Mouse (Mus musculus) left cerebral cortex, adult 2 months (tissue): ENCODE data around the gene Zfp69. TPM values are rescaled to one million over a fixed set of nuclear protein-coding genes. Genes with fewer than 3 reads are reported as not detected.

Experiments
- DNase-seq, 2 experiments: peaks; one replicate each; pipeline ENCODE4 v3.0.0; 2021 to 2022; ENCODE audit warnings: low spot score in 2 of 2, mixed read lengths in 1 of 2; ENCODE audit errors: extremely low spot score in 1 of 2
- H3K27ac ChIP-seq: fragments of 200-600 bp; 2 replicates; pipeline ENCODE4 v1.8.1; 2022
- H3K4me3 ChIP-seq: fragments of 200-600 bp; 2 replicates; pipeline ENCODE4 v1.8.1; 2022
- CTCF ChIP-seq: fragments of 200-600 bp; IDR thresholded peaks from 2 replicates; pipeline ENCODE4 v1.8.1; 2022; ENCODE audit warnings: antibody characterized with exemption, mild to moderate bottlenecking, moderate library complexity
- intact Hi-C: fragments of 180-260 bp; cut with DNase I; formaldehyde crosslinking; loops from one replicate; pipeline ENCODE4 v1.15.1; 2025
- total RNA-seq, 2 experiments: library from RNA; stranded (reverse); gene quantifications; 2 replicates each; pipeline ENCODE4 v1.2.3; 2021

Gene Zfp69
- total RNA-seq, 2 experiments from 2014 or later = 2.1 to 3.2 TPM

- no peak for TF ChIP-seq CTCF
- no peak overlapping the region for H3K27ac ChIP-seq
- intact Hi-C loops = no loop called here
- DNase-seq = no peak
- no peak overlapping the region for H3K4me3 ChIP-seq
These were observed 30.0 kb downstream of the Zfp69 start for GRCm38 (mm10) chr4:120921461-120921860.

- H3K4me3 ChIP-seq = no peak overlapping the region
- intact Hi-C loops = loop anchor here (5.0 kb wide), 2 partner anchors 157 to 222 kb away; no protein-coding TSS in a partner anchor
- TF ChIP-seq CTCF = no peak
- no peak for DNase-seq
- H3K27ac ChIP-seq = no peak overlapping the region
These were observed 37.0 kb downstream of the Zfp69 start for GRCm38 (mm10) chr4:120914501-120914900.

- intact Hi-C loops = loop anchor here (5.0 kb wide), 2 partner anchors 157 to 222 kb away; no protein-coding TSS in a partner anchor
- no peak for TF ChIP-seq CTCF
These were observed 37.6 kb downstream of the Zfp69 start for GRCm38 (mm10) chr4:120913861-120914260.

GRCm38 (mm10) chr4:120913443-120913842 lies 38.1 kb downstream of the Zfp69 start:
- DNase-seq = no peak
- Histone ChIP-seq H3K4me3 (no peak overlapping the region), H3K27ac (no peak overlapping the region)
- intact Hi-C loops = loop anchor here (5.0 kb wide), 2 partner anchors 156 to 221 kb away; no protein-coding TSS in a partner anchor
- TF ChIP-seq CTCF = no peak

More at GRCm38 (mm10) chr4:120913861-120914260, 37.6 kb downstream of the Zfp69 start:
- Histone ChIP-seq H3K4me3 (no peak overlapping the region), H3K27ac (no peak overlapping the region)
- no peak for DNase-seq

- intact Hi-C loops = loop anchor here (5.0 kb wide), 2 partner anchors 156 to 221 kb away; no protein-coding TSS in a partner anchor
- DNase-seq = no peak
These were observed 38.6 kb downstream of the Zfp69 start for GRCm38 (mm10) chr4:120912866-120913265.

GRCm38 (mm10) chr4:120911086-120911485 lies 40.4 kb downstream of the Zfp69 start:
- Histone ChIP-seq H3K4me3 (no peak overlapping the region), H3K27ac (no peak overlapping the region)
- no peak for DNase-seq
- TF ChIP-seq CTCF = no peak
- intact Hi-C loops = loop anchor here (5.0 kb wide), 2 partner anchors 154 to 219 kb away; no protein-coding TSS in a partner anchor

More at GRCm38 (mm10) chr4:120912866-120913265, 38.6 kb downstream of the Zfp69 start:
- no peak for TF ChIP-seq CTCF
- Histone ChIP-seq H3K4me3 (no peak overlapping the region), H3K27ac (no peak overlapping the region)

GRCm38 (mm10) chr4:120909558-120910150 lies 41.8 kb downstream of the Zfp69 start:
- H3K4me3 ChIP-seq = no peak overlapping the region
- H3K27ac ChIP-seq = no peak overlapping the region
- DNase-seq = peak; percentile 35 to 66
- peak; percentile 81 for TF ChIP-seq CTCF
- intact Hi-C loops = loop anchor here (1.0 to 5.0 kb wide), 4 partner anchors 58 to 321 kb away; partner anchors contain the start of gene Gm8439

- H3K27ac ChIP-seq = no peak overlapping the region
- H3K4me3 ChIP-seq = no peak overlapping the region
- intact Hi-C loops = no loop called here
- no peak for TF ChIP-seq CTCF
- DNase-seq = no peak
These were observed 45.9 kb downstream of the Zfp69 start for GRCm38 (mm10) chr4:120905644-120906043.

GRCm38 (mm10) chr4:120904533-120904932 lies 47.0 kb downstream of the Zfp69 start:
- intact Hi-C loops = no loop called here
- Histone ChIP-seq H3K27ac (no peak overlapping the region), H3K4me3 (no peak overlapping the region)
- no peak for DNase-seq
- TF ChIP-seq CTCF = no peak

GRCm38 (mm10) chr4:120895810-120896584 lies 55.5 kb downstream of the Zfp69 start:
- Histone ChIP-seq H3K4me3 (no peak overlapping the region), H3K27ac (peak overlapping the region; percentile 4; the same call in 1 of the 2 replicates)
- no peak for DNase-seq
- intact Hi-C loops = no loop called here
- no peak for TF ChIP-seq CTCF

- Histone ChIP-seq H3K27ac (peak overlapping the region; percentile 4), H3K4me3 (no peak overlapping the region)
- DNase-seq = no peak
- no peak for TF ChIP-seq CTCF
- intact Hi-C loops = no loop called here
These were observed 56.3 kb downstream of the Zfp69 start for GRCm38 (mm10) chr4:120895226-120895625.

- DNase-seq = no peak
- TF ChIP-seq CTCF = no peak; the same call in 1 of the 2 replicates
- H3K4me3 ChIP-seq = no peak overlapping the region
- H3K27ac ChIP-seq = peak overlapping the region; percentile 77; the same call in 1 of the 2 replicates
- intact Hi-C loops = no loop called here
These were observed 56.9 kb downstream of the Zfp69 start for GRCm38 (mm10) chr4:120894584-120894983.
